Mouse (Mus musculus) liver, embryonic 14.5 days (tissue): ENCODE results near the gene Artn. TPM values are rescaled to one million over a fixed set of nuclear protein-coding genes. Genes with fewer than 3 reads are reported as not detected.
A peak's percentile ranks its signal among the peaks of the same experiment; 100 is the strongest.

ENCODE experiments used
- ATAC-seq: fragments of 200-750 bp; cut with Nextera tagmentation; 2 replicates; pipeline ENCODE4 v1.8.0; 2017; ENCODE audit warnings: moderate number of reproducible peaks, mild to moderate bottlenecking, moderate library complexity; ENCODE audit not compliant: insufficient read depth
- DNase-seq, 3 experiments: peaks; one replicate each; pipeline ENCODE4 v3.0.0-alpha.2; 2012 to 2013; ENCODE audit warnings: low read depth in 3 of 3, low spot score in 3 of 3
- H3K27ac ChIP-seq: fragments of 300-500 bp; sonication (generic); 2 replicates; pipeline ENCODE4 v1.5.1; 2014; ENCODE audit warnings: moderate library complexity, mild to moderate bottlenecking, control low read depth, inconsistent platforms
- H3K27me3 ChIP-seq: fragments of 300-500 bp; sonication (generic); 2 replicates; pipeline ENCODE4 v1.6.1; 2014; ENCODE audit warnings: mild to moderate bottlenecking, low read length, moderate library complexity; ENCODE audit not compliant: control insufficient read depth, insufficient read depth
- H3K36me3 ChIP-seq: fragments of 300-500 bp; sonication (generic); replicated peaks from 2 replicates; pipeline ENCODE4 v1.6.1; 2014; ENCODE audit warnings: low read depth; ENCODE audit not compliant: control insufficient read depth, insufficient read depth
- H3K4me1 ChIP-seq, 2 experiments: fragments of 200-500 bp in 1 of 2; fragments of 300-500 bp in 1 of 2; sonication (generic) in 1 of 2; replicated peaks; 2 replicates each; pipeline ENCODE4 v1.6.1; 2012 to 2014; ENCODE audit warnings: antibody characterized with exemption in 1 of 2, inconsistent platforms in 1 of 2, low read length in 1 of 2; ENCODE audit not compliant: control insufficient read depth in 2 of 2, insufficient read depth in 2 of 2
- H3K4me2 ChIP-seq: fragments of 300-500 bp; sonication (generic); 2 replicates; pipeline ENCODE4 v1.6.1; 2014; ENCODE audit warnings: low read depth, mild to moderate bottlenecking, control low read depth, moderate library complexity
- H3K4me3 ChIP-seq, 2 experiments: fragments of 200-500 bp in 1 of 2; fragments of 300-500 bp in 1 of 2; sonication (generic) in 1 of 2; 2 replicates each; pipeline ENCODE4 v1.5.1; 2012 to 2014; ENCODE audit warnings: low read depth in 2 of 2, low read length in 2 of 2, mild to moderate bottlenecking in 2 of 2, control low read depth in 1 of 2, inconsistent platforms in 1 of 2, moderate library complexity in 1 of 2; ENCODE audit not compliant: insufficient read depth in 1 of 2
- H3K9ac ChIP-seq: fragments of 300-500 bp; sonication (generic); replicated peaks from 2 replicates; pipeline ENCODE4 v1.6.1; 2014; ENCODE audit warnings: mild to moderate bottlenecking, control low read depth, moderate library complexity
- H3K9me3 ChIP-seq: fragments of 300-500 bp; sonication (generic); 2 replicates; pipeline ENCODE4 v1.6.1; 2016; ENCODE audit warnings: low read length, mixed read lengths; ENCODE audit not compliant: control insufficient read depth
- CTCF ChIP-seq: IDR thresholded peaks from 2 replicates; pipeline ENCODE4 v1.5.1; 2016; ENCODE audit warnings: antibody characterized with exemption, low read depth, control low read depth
- EP300 ChIP-seq: IDR thresholded peaks from 2 replicates; pipeline ENCODE4 v1.6.1; 2016; ENCODE audit warnings: antibody characterized with exemption, low read depth
- WGBS: fragments of 180-500 bp; shearing (Covaris S2); extraction: QIAGEN DNeasy Blood & Tissue Kit; methylation state at CpG from one replicate; pipeline ENCODE4 v1.1.7; 2014; ENCODE audit not compliant: insufficient replicate concordance; 5-methylcytosine and 5-hydroxymethylcytosine counted together
- polyA plus RNA-seq, 2 experiments: library from polyadenylated mRNA; depleted of rRNA in 1 of 2; stranded (reverse) in 1 of 2; unstranded in 1 of 2; fragments of >200 nt; fragmentation: Nextera tagmentation in 1 of 2; extraction: Ambion mirVana in 1 of 2; gene quantifications; 2 replicates each; pipeline versions ENCODE4 v1.2.1 to v1.2.3; 2012 to 2014

Artn gene
- polyA plus RNA-seq, 2 experiments, result 1.3 to 1.8 TPM

DNA sequence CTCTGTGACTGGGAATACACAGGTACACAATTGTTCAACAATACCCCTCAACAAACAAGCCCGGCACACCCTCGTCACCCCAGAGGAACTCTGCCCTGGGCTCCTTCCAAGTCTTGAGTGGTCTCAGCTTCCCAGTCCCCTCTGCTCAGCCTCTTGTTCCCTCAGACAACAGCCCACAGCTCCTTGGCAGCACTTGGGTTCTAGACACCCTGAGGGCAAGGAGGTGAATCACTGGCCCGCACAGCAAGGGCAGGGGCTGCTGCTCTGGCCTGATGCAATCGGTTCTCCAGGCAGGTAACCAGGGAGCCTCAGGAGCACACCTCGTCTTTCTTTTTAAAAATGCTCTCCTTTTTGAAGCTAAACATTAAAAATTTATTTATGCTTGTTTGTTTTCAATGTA lies 3.7 kb upstream of the Artn start:
- DNase-seq (no peak), ATAC-seq (no peak)
- Histone ChIP-seq H3K4me1 (peaks cover 7 to 17% of the 10 kb centered on the region in 2 experiments), H3K27me3 (peaks cover 19% of the 10 kb centered on the region), H3K4me2 (no peak overlapping the region), H3K27ac (no peak overlapping the region), H3K36me3 (no peaks in the 10 kb centered on the region), H3K9ac (no peak overlapping the region), H3K4me3 (no peak overlapping the region), H3K9me3 (peaks cover 3% of the 10 kb centered on the region)
- WGBS, result 71% methylated on average over 5 of the region's 5 CpGs
- TF ChIP-seq EP300 (no peak), CTCF (no peak)

DNA sequence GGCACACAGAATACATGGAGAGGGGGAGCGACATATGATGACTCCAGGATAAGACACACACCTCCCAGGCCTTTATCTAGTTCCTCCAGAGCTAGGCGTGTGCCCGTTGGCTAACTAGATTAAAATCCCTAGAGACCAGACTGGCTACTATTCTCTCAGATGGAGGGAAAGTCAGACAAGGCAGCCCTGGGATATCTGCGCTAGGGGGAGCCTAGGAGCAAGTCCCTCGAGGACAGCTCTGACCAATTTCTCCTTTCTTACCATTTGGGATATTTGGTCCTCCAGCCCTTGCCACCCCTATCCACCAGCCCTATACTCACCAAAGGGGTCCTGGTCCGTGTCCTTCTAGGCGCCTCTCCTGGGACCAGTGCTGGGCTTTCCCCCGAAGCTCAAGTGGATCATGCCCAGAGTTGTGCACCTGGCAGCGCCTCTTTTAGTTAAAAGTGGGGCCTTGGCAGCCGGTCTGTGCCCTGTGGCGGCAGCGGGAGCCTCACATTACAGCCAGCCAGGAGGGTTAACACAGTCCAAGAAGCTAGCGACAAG lies 793 bp downstream of the Artn start:
- Histone ChIP-seq H3K4me1 (peaks cover 16 to 32% of the 10 kb centered on the region in 2 experiments), H3K27me3 (peaks cover 62% of the 10 kb centered on the region), H3K4me2 (peak overlapping the region; percentile 64), H3K9ac (peak overlapping the region; percentile 83), H3K4me3 (peak overlapping the region; percentile 58 to 63), H3K9me3 (peaks cover 3% of the 10 kb centered on the region), H3K36me3 (no peaks in the 10 kb centered on the region), H3K27ac (peak overlapping the region; percentile 87)
- ATAC-seq (peak; percentile 92), DNase-seq (peak; percentile 90 to 92 (median 91))
- peak; percentile 85 for TF ChIP-seq CTCF
- peak; percentile 93 for TF ChIP-seq EP300
- WGBS, result 2% methylated on average over 13 of the region's 13 CpGs

DNA sequence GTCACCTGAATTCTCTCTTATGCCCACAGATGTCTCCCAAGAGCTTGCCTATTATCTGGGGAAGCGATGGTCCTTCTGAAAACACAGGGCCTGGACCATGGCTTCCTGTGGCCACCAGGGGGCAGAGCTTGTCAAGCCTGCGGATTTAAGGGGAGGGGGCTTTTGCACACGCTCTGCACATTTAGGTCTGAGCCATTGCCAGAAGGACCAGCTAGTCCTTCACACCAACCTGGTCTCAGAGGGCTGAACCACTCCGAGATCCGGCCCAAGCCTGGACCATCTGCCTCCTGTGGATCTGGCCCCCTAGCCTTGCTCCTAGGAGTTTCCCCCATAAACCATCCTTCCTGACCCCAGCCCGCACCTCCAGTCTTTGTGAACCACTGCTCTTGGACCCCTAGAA lies 1.3 kb downstream of the Artn start:
- H3K4me1 ChIP-seq, result peaks cover 16 to 32% of the 10 kb centered on the region in 2 experiments
- peaks cover 63% of the 10 kb centered on the region for H3K27me3 ChIP-seq
- H3K36me3 ChIP-seq, result no peaks in the 10 kb centered on the region
- TF ChIP-seq CTCF, result peak; percentile 97
- TF ChIP-seq EP300, result no peak
- H3K27ac ChIP-seq, result peak overlapping the region; percentile 9; the same call in 1 of the 2 replicates
- peak overlapping the region; percentile 19; the same call in 1 of the 2 replicates for H3K9ac ChIP-seq
- WGBS, result 12% methylated on average over 6 of the region's 6 CpGs
- ATAC-seq, result peak; percentile 56
- H3K4me3 ChIP-seq, result peak overlapping the region; percentile 58 to 63
- H3K4me2 ChIP-seq, result peak overlapping the region; percentile 64
- DNase-seq, result no peak
- peaks cover 3% of the 10 kb centered on the region for H3K9me3 ChIP-seq

DNA sequence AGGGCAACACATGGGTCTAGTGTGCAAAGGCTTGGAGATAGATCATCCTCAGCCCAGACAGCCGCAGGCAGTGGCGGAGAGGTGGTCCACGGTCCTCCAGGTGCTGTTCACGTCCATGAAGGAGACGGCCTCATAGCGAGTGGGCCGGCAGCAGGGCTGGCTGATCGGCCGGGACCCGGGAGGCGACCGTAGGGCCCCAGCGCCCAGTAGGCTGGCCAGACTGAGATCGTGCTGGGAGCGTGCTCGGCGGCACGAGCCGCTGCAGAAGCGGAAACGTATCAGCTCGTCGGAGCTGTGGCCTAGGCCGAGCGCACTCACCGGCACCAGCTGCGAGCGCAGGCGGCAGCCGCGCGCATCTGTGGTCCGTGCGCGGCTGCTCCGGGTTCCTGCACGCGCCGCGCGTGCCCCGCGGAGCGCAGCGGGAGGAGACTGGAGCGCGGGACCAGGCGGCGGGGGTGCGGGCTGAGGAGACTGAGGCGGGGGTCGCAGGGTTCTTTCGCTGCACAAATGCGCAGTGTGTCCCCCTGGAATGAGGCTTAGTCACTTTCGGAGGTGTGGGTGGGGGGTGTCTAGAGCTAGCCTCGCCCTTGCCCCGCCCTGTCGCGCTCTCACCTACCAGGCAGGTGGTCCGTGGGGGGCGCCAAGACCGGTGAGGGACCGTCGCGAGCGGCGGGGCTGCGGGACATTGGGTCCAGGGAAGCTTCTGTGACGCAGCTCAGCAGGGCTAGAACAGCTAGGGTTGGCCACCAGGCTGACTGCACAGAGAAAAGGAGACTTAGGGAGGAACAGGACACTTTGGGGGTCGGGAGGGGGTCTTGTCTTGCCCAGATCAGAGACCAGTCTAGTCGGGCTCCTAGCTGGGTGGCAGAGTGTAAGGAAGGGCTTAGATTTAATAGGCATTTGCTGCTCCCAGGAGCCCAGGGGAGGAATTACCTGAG lies 2.7 kb downstream of the Artn start:
- Histone ChIP-seq H3K4me3 (peak overlapping the region; percentile 31 to 58), H3K27me3 (peaks cover 63% of the 10 kb centered on the region), H3K9ac (no peak overlapping the region), H3K4me2 (peak overlapping the region; percentile 64), H3K4me1 (peaks cover 16 to 32% of the 10 kb centered on the region in 2 experiments), H3K9me3 (peaks cover 3% of the 10 kb centered on the region), H3K36me3 (no peaks in the 10 kb centered on the region), H3K27ac (no peak overlapping the region)
- 4% methylated on average over 71 of the region's 71 CpGs for WGBS
- no peak for DNase-seq
- no peak for TF ChIP-seq EP300
- no peak for TF ChIP-seq CTCF
- no peak for ATAC-seq

DNA sequence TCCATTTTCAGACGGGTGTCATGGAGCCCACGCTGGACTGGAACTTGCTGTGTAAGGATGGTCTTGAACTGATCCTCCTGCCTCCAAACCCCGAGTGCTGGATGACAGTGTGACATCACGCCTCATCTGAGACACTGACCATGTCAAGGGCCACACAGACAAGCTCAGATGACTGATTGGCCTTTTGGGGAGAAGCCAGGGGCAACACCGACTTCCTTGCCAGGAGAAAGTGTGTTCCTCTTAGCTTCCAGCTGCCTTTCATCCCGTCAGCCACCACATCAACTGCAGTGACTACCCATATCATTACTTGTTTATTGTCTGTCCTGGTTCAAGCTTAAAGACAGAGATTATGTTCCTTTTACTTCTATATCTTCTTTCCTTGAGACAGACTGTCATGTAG lies 4.6 kb downstream of the Artn start:
- Histone ChIP-seq H3K9ac (no peak overlapping the region), H3K4me2 (no peak overlapping the region), H3K9me3 (no peaks in the 10 kb centered on the region), H3K36me3 (no peaks in the 10 kb centered on the region), H3K27ac (no peak overlapping the region), H3K4me1 (peaks cover 16 to 28% of the 10 kb centered on the region in 2 experiments), H3K27me3 (peaks cover 56% of the 10 kb centered on the region), H3K4me3 (no peak overlapping the region)
- WGBS, result 28% methylated on average over 6 of the region's 6 CpGs
- TF ChIP-seq EP300, result no peak
- no peak for TF ChIP-seq CTCF
- DNase-seq, result no peak
- ATAC-seq, result no peak
